Mouse (Mus musculus): ENCODE results near the gene Arfgef2.
A peak's percentile ranks its signal among the peaks of the same experiment; 100 is the strongest.

The Arfgef2 gene

GRCm38 (mm10) chr2:166805250-166806172, at the start of gene Arfgef2:
Gene Arfgef2 (plus strand): TSS chr2:166805588.
- DNase-seq, result peak; percentile 90

DNA sequence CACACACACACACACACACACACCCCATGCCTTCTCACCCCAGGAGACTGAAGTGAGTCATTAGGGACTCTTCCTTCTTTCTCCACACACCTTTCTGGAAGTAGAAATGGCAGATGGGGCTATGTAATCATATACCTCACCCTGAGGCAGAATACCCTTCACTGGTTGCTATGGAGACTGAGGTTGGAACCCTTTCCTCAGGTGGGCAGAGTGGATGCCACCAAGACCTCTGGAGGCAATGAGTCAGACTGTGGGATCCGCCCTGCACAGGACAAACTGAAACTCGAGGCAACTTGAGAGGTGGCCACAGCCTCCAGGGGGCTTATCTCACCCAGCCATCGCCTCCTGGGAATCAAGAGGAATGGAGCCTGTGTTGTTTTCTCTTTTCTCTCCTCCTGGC, 47.4 kb upstream of the Arfgef2 start:
- DNase-seq, result no peak

DNA sequence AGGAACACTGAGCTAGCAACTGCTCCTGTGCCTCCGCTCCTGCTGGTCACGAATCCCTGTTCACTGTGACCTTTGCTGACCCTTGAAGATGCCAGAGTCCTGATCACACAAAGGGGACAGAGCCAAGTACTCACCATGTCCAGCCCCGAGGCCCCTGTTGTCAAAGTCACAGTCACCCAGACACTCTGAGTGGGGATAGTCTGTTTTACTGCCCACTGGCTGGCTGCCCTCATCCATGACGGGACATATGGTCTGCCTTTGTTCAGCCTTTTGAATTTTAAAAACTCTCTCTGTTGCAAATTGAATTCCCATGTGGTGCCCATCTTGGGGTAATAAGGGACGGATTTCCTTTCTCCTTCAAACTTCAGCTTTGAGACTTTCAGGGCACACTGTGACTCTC, 41.3 kb upstream of the Arfgef2 start:
- no peak for DNase-seq

GRCm38 (mm10) chr2:166767591-166767990, 37.8 kb upstream of the Arfgef2 start:
- no peak for DNase-seq

DNA sequence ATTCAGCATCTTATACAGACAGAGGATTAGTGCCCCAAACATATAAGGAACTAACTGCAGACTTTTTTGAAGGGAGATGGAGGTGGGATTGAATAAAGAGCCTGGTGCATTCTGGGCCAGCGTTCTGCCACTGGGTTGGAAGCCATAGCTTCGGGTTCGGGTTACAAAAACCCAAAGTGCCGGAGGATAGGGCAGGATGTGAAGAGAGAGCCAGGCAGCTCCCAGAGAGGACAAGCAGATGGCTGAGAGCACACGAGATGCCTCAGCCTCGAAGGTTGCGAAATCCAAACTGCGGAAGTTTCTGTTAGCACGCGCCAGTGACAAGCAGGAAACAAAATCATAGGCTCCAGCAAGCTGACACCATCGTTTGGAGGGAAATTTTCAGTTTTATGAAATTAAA, 34.0 kb upstream of the Arfgef2 start:
- DNase-seq, result no peak

GRCm38 (mm10) chr2:166773587-166773986, 31.8 kb upstream of the Arfgef2 start:
- DNase-seq, result no peak

GRCm38 (mm10) chr2:166774275-166774674, 31.1 kb upstream of the Arfgef2 start:
- no peak for DNase-seq

DNA sequence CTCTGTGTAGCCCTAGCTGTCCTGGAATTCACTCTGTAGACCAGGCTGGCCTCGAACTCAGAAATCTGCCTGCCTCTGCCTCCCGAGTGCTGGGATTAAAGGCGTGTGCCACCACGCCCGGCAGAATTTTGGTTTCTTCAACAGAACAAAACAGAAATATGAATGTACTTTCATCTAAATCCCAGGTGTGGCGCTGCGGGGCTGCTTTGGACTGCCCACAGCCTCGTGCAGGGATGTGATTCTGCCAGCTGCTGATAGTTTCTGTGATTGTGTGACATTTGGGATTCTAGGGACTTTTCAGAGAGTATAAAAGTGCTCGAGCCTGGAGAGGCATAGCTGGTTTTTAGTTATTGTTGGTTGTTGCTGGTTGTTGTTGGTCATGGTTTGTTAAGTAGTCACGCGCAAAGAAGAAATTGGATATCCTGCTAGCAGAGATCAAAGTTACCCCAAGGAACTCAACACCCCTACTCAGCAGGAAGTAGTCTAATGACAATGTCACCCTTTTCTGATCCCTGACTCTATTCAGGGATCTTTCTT, 30.0 kb upstream of the Arfgef2 start:
- no peak for DNase-seq

DNA sequence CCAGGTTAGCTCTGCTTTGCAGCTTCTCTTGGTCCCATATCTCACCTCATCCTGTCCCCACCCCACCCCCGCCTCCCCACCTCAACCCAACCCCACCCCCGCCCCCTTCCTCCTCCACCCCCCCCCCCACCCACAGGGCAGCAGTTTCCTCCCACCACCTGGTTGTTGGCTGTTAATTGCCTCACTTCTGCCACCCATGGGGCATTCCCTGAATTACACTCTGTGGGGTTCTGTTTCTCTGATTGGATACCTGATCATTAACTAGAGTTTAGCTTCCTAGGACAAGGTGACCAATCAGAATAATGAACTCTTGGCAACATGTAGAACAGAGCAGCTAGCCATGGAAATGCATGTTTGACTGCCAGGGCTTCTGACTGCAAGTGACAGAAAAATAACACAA, 29.1 kb upstream of the Arfgef2 start:
- peak; percentile 46 for DNase-seq

DNA sequence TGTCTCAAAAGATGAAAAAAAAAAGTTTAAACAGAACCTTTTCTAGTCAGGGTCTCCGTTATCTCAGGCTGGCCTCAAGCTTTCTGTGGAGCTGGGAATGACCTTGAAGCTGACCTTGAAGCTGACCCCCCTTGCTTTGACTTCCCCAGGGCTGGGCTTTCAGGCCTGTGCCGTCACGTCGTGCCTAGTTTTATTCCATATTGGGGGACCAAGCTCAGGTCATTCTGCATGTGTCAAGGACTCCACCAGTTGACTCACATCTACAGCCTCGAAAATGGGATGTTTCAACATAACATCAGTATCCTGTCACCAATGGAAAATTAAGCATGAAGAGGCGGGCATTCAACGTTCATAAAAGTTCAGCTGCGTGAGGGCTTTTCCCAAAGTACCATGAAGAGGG, 25.4 kb upstream of the Arfgef2 start:
- DNase-seq, result no peak

- peak; percentile 76 for DNase-seq
Measured at GRCm38 (mm10) chr2:166780980-166781578, 24.3 kb upstream of the Arfgef2 start.

DNA sequence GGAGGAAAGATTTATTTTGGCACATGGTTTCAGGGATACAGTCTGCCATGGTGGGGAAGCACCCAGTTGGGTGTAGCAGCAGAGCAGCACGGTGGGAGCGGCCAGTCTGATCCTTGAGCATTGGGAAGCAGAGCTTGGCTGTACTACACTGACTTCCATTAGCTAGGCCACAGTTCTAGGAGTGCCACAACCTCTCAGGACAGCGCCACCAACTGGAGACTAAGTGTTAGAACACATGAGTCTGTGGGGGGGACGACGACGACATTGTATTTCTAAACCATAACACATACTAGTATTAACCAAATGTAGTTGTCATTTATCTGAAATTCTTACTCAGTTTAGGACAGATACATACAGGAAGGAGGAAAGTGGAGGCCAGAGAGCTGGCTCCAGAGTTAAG, 21.0 kb upstream of the Arfgef2 start:
- no peak for DNase-seq

DNA sequence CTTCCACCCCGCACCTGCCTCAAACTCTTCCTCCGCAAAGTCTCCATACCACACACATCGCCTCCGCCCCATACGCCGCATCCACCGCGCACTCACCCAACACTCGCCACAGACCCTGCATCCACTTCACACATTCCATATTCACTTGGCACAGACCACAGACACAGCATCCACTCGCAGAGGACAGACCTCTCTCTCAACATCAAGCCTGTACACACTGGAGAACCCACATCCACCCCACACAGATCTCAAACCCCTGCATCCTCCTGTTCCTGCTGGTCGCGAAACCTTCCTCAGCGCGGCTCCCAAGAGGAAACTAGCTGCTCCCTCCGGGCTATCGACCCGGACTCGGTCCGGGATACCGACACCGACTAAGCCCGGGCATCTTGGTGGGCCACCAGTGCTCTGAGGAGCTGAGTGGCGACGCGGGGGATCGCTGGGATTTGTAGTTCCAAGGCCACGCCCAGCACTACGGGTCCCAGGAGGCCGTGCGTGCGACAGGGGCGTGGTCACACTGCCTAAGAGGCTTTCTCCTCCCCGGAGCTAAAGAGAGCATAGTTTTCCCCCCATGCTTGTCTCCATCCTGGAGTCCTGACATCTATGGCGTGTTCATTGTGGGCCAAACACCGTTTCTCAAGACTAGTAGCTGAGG, 18.9 kb upstream of the Arfgef2 start:
- peak; percentile 93 for DNase-seq

GRCm38 (mm10) chr2:166791738-166792137, 13.7 kb upstream of the Arfgef2 start:
- no peak for DNase-seq

DNA sequence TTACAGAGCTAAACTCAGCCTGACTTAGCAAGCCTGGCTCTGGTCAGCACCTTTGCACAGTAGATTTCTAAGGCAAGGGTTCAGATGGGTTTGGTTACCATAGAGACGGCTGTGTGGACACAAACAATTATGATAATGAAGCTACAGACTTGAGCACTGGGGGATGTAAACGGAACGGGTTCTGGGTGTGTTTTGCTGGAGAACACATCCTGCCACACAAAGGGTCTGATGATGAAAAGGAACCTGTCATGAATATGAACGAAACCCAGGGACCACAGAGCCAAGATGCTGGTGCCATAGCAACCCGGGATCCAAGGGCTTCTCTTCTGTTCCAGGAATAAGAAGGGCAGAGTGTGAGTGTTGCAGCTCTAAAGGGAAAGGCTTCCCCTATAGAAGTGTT, 13.0 kb upstream of the Arfgef2 start, which contains the start of gene Trp53rkb:
Gene Trp53rkb (plus strand): TSS at position 177 of the 400 bp plus-strand sequence.
- no peak for DNase-seq

DNA sequence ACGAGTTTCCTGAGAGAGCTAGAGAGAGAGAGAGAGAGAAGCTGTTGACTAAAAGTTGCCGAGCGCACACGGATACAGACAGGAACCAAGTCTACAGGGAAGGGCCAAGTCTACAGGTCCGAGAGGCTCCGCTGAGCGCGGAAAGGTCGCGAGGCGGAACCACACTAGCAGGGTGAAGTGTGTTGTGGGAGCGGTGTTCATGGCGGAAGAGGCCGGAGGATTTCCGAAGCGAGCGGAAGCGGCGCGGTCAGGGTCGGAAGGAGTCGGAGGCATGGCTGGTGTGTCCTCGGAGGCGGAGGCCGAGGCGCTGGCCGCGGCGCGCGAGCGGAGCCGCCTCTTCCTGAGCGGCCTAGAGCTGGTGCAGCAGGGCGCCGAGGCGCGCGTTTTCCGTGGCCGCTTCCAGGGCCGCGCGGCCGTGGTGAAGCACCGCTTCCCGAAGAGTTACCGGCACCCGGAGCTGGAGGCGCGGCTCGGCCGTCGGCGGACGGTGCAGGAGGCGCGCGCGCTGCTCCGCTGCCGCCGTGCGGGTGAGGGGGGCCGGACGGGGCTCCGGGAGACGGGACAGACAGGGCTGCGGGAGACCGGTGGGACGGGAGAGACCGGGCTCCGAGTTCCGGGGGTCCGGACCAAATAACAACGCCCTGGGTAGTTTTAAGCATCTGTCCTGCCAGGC, 11.7 kb upstream of the Arfgef2 start:
- DNase-seq, result peak; percentile 85

- peak; percentile 64 for DNase-seq
Measured at GRCm38 (mm10) chr2:166799615-166800472, 5.5 kb upstream of the Arfgef2 start.

DNA sequence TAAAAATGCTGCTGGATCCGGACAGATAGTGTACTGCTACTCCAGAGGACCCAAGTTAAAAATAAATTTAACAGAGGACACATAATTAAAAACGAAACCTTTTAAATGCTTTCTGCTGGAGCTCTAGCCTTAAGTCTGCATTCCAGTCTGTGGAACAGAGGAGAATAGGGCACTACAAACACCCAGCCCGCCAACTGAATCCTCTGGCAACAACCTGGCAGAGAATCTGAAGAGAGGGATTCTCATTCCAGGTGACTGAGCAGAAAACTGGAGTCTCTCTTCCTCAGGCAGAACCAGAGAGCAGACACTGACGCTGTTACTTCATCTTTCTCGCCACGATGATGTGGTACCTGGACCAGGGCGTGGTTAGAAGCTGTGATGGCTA, 4.9 kb upstream of the Arfgef2 start:
- DNase-seq, result no peak

- DNase-seq, result no peak
Measured at GRCm38 (mm10) chr2:166801436-166801835, 4.0 kb upstream of the Arfgef2 start.

DNA sequence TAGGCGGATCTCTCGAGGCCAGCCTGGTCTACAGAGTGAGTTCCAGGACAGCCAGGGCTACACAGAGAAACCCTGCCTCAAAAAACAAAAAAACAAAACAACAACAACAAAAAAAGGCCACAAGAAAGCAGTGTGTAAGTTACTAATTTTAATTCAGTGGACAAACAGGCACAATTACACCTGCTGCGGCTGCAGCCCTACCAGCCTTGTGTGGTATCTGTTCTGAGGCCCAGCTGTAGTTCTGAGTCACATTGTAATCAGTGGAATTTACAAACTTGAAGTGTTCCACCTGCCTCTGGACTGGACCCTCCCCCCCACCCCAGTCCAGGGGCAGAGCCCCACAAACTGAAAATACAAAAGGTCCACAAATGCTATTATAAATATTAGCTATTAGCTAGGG, 2.1 kb upstream of the Arfgef2 start:
- no peak for DNase-seq

DNA sequence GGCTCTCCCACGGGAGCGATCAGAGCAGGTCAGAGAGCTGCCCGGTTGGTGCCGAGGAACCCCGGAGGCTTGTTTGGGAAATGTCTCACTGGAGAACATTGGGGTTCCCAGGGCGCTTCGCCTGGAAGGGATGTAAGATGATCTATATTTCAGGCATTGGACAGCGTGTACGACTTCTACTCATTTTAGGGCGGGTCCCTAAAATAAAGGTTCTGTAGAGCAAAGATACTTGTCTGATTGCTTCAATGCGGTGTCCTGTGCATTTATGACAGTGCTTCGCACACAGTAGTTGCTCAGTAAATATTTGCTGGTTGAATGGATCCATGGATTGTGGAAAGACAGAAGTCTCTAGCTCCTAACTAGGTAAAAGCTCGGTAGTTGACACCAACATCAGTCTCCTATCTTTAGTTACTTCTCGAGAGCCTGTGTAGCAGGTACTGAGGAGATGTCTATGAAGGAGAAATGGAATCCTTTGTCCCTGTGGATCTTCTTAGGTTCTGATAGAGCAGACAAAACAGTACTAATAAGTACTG, 851 bp downstream of the Arfgef2 start:
- DNase-seq, result no peak

DNA sequence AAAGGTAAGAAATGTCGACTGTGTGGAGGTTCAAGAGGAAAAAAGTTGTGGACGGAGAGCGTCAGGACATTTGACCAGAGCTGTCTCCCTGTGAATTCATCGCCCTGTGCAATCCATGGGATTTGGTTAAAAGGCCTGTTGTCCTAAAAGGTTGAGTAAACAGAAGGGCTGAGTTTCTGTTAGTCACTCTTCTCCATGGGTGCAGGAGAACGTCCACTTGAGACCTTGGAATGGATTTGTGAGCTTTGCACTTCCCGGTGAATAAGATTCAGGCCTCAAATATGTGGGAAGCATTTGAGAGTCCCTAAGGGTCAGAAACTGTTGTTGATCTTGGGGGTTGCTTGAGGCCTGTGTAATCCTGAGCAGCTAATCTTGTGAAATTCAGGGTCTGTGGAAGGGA, 1.4 kb downstream of the Arfgef2 start:
- no peak for DNase-seq
